Mouse (Mus musculus) 416B (cell line): ENCODE results near the gene Acbd6.
A peak's percentile ranks its signal among the peaks of the same experiment; 100 is the strongest.

ENCODE experiments used
- DNase-seq: peaks from one replicate; pipeline ENCODE4 v3.0.0; 2011; ENCODE audit warnings: low read depth

Gene Acbd6

DNA sequence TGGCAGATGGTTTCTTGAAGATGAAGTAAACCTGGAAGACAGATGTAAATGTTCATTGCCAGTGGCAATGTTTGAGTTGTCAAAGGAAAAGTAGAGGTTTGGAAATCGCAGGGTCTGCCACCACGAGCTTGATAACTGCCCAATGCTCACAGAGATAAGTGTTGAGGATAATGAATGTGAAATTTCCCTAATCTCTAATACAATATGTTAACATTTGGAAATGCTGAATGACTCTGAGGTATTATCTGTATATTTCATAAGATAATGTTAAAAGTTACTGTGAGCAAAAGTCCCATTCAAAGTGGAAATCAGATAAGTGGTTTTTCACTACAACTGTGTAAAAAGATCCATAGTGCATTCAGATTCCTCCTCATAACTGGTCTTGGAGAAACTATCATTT is 2.8 kb downstream of the Acbd6 start:
- DNase-seq = no peak

DNA sequence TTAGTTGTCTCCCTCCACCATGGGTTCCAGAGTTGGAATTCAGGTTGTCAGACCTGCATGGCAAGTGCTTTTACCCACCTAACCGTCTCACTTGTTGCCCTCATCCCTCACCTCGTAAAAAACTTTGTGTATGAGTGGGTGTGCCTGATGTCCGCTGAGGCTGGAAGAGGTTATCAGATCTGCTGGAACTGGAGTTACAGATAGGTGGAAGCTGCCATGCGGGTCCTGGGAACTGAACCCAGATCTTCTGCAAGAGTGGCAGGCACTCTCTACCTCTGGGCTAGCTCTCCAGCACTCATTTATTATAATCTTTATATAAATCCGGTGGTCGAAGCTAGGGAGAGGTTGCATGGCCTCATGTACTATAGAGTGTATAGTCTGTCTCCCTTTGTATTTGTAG is 4.3 kb downstream of the Acbd6 start:
- no peak for DNase-seq

DNA sequence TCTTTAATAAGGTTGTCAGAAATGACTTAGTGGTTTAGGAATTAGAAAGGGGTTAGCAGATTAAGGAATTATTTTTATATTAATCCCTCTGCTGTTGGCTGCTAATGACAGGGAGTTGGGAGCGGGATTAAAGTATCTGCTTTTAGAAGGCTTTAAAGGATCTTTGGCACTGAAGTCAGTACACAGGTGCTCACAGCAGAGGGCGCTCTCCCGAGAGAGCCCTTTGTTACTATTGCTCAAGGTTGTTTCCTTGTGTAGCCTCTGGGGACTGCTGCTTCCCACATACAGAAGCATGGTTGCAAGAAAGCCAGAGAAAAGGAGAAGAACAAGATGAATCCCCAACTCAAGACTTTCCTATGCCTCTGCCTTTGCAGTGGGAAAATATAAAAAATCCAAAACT is 6.8 kb downstream of the Acbd6 start:
- peak; percentile 77 for DNase-seq

DNA sequence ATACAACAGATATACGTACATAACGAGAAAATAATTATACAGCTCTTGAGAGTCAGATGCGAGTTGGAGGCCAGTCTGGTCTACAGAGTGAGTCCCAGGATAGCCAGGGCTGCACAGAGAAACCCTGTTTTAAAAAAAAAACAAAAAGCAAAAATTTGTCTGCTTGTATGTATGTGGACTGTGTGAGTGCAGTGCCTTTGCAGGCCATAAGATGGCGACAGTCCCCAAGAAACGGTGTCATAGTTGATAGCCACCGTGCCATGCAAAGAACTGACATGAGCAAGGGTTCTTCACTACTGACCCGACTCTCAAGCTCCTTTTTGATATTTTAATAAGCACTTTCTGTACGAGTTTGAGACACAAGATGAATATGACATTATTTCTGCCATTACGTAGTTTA is 10.2 kb downstream of the Acbd6 start:
- no peak for DNase-seq

DNA sequence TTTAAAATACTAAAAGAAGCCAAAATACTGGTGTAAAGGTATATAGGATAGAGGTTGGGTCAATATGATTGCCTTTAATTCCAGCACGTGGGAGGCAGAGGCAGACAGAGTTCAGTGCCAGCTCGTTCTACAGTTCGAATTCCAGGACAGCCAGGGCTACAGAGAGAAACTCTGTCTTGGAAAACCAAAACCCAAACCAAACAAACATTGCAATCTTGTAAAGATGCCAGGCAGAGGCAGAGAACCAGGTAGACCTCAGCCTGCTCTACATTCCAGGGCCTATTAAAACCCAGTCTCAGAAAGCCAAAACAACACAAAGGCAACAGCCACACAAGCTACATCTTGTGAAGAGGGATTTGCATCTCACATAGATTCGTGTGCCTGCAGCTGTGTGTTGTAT is 11.4 kb downstream of the Acbd6 start:
- no peak for DNase-seq

DNA sequence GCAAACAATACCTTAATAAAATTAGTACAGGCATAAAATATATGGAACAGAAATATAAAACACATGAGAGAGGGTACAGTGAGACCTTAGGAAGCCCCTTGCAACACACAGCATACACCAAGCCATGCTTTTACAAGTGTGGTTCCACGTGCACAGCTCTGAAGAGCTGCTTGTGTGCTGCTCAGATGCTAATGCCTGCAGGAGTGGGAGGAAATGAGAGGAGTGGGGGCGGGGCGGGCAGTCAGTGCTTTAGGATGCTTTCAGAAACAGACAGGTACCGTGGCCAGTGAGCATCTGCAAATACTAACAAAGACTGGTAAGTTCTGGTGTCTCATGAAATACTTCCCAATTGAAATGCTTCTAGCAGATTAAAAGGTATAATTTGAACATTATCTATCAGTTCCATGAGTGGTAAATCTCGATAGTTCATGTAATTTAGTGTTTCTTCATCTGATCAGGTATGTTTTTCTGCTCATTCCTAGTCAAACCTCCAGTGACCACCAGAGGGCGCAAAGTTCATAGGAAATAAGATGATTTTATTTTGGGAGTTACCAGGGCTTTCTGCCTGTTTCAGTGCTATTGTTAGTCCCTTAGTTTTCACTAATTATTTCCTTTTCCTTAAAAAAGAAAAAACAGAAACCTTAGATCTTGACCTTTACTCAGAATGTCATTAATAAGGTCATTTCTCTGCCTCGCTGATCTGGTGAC is 17.2 kb downstream of the Acbd6 start:
- peak; percentile 69 for DNase-seq

DNA sequence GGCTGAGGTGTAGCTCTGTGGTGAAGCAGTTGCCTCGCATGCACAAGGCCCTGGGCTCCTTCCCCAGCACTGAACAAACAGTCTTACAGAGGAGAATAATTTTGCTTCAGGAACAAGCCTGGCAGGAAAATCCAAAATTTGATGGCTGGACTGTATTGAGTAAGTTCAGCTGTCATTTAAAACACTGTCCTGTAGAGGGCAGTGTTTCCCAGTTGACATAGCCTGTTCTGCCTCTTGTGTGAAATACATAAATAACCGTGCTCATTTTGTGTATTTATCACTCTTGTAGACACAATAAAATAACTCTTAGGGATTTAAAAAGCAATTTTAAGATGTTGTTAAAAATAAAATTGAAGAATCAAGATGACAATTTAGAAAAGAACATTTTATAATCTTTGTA is 18.5 kb downstream of the Acbd6 start:
- peak; percentile 82 for DNase-seq

DNA sequence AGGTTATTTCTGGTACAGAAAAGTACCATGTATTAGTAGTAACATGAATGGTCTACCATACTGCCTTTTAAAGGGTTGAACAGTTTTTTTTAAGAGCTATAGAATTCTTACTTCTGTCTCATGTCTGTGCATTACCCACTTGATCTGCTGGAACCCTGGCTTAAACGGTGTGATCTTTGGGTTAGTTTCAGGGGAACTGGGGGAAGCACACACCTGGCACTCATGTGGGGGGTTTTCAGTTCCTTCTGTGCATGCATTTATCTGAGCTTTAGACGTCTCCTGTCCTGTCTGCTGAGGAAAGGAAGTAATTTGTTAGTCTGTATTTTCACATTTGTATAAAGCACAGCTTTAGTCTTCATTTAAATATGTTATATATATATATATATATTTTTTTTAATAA is 19.4 kb downstream of the Acbd6 start:
- DNase-seq = no peak

DNA sequence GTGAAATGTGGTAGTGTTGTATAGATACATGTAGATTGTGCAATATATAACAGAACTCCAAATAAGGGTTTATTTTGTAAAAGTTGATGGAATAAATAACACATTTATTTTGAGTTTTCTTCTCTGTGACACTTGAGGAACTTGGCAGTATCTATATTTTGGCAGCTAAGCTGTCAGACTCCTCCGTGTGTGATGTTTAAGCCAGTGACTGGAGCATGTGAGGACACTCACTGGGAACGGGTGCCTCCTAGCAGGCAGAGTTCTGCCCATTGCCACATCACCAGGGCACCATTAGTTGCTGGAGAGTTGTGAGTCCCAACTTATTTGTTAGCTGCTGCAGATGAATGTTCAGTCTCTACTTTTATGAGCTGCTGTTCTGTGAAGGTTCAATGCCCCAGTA is 30.0 kb downstream of the Acbd6 start:
- no peak for DNase-seq

DNA sequence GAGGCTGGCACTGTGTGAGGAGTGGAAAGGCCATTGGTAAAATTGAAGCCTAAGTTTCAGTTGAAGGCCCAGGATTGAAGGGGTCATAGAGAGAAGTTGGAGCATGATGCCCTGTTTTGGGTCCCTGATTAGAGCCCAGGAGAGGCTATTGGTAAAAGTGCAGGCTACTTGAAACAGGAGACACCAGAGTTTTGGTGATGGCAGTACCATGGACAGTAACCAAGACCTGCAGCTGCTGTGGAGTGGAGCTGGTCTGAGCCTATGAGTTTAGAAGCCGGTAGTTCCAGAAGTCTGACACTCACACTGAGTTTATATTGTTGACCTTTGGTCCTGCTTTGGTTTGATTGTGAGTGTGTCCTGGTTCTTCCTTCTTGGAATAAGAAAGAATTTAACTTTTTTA is 36.2 kb downstream of the Acbd6 start:
- DNase-seq = peak; percentile 55

DNA sequence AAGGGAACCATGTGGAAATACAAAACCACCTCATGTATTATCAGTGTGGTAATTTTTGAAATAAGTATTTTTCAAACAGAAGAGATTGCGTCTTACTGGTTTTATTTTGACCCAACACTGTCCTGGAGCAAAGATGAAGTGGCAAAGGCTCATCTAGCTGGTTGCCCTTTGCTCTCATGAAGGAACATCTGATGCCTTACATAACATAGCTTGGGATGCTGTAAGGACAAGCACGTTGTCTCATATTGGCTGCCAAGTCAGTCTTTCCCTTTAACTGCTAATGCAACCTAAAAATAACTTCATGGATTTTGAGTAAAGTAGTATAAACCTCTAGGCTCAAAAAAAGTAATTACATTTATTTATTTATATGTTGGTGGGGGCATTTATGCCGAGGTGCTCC is 38.7 kb downstream of the Acbd6 start:
- DNase-seq = no peak

DNA sequence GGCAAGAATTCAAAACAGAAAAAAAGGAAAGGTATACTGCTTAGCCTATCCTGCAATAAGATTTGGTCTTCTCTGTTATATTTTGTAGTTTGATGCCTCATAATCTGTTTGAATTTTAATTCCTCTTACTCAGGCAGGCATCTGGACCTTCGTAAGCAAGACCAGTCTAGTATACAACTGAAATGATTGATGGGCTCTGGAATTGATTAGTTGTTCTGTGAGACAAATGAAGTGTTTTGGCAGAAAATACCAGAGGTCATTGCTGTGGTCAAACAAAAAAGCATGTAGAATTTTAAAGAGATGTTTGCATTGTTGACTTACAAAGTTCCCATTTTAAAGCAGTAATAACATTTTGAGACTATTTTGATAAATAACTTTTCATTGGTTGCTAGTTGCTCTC is 46.8 kb downstream of the Acbd6 start:
- DNase-seq = no peak

DNA sequence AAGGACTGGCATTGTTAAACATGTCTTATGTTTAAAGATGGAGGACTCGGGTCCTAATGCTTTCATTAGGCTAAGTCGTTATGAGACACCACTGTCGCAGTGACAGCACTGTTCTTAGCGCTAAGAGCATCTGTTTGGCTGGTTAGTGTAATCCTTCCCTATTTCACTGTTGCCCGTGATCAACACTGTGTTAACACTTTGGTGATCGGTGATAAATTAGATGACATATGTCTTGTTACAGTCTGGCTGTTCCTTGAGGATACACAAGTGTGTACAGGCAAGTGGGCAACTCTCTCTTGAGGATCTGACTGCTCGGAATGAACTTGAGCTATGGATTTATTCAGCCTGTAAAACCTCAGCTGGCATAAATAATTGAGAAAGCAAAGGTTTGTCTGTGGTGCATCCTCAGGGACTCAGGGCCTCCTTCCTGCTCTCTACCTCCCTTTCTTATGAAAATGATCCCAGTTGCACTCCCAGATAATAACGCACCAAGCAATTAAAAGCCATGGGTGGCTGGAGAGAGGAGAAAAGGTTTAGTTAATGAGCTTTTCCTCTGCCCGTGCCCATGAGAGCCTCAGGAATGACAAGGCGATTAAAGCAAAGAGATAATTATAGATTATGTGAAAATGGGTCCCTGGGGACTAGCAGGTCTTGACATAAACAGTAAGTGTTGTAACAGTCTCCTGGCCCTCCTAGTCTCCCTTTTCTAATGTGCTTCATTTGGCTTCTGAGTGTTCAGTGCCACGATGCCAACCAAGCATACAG is 47.7 kb downstream of the Acbd6 start:
- DNase-seq = no peak

DNA sequence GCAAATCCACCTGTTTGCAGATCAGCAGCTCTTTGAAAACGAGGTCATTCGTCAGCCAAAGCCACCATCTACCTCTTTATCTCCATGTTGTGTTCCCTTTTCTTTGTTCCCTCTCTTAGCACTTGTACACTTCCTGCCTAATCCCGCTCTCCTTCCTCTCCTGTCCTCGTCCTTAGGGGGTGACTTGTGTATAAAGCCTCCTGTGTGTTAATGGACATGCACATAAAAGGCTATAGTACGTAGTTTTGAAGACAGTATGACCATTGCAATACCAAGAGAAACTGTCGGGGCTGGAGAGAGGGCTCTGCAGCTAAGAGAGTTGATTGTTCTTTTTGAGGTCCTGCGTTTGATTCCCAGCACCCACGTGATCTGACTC is 48.2 kb downstream of the Acbd6 start:
- DNase-seq = no peak

DNA sequence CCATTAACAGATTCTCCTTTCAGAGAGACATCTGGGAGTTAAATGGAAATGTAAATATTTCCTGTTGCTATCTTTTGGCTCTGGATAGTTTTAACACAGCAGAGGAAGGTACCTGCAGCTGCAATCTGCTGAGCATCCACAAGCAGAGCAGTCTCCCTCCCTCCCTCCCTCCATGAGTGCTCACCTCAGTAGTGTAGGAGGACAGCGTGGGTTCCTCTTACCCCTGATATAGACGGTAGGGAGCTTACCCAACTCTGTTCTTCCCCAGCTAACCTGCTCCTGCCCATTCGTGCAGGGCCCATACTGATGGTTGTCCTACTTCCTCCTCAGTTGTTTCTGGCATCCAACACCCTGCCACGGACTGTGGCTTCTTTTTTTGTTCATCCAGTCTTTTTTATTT is 50.6 kb downstream of the Acbd6 start:
- no peak for DNase-seq

DNA sequence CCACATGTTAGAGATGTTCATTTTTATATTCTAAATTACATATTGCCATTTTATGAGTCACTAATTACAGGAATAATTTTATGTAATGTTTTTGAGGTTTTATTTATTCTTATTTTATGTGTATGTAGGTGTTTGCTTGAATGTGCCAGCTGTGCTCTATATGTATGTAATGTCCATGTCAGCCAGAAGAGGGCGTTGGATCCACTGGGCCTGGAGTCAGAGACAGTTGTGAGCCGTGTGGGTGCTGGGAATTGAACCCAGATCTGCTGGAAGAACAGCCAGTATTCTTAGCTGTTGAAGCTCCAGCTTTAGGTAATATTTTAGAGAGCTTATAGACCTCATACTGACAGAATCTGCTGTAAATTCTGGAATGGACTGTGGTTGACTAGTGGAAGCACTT is 56.5 kb downstream of the Acbd6 start:
- no peak for DNase-seq

DNA sequence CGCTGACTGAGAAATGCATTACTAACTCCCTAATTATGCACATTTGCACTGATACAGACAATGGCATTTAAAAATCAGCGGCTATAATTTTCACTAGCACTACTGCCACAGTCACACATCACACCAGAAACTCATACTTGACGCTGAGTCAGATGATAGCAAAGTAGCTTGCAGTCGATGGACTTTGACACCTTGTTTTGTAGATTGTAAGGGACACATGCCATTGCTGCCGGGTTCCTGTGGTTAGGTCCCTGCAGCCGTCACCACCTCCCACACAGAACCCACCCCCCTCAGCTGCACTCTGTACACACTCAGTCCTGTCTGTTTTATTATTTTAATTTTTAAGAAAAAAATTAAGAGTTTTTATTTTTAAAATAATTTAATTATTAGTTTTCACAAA is 63.2 kb downstream of the Acbd6 start:
- DNase-seq = no peak

DNA sequence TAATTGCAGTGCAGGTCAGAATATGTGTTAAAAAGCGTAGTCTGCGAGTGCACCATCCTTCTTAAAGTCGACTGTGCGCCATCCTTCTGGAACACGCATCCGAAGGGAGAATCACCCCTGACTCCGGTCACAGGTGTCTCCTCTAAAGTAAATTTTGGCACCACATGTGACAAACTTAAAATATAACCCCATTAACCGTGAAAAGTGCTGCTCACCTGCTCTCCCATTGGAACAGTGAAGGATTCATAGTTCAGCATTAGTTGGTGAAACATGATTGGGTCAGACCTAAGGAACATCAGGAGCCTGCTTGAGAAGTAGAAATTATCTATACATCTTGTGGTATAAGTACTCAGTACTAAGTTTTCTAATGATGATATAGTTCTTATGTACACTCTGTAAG is 65.3 kb downstream of the Acbd6 start:
- DNase-seq = no peak

DNA sequence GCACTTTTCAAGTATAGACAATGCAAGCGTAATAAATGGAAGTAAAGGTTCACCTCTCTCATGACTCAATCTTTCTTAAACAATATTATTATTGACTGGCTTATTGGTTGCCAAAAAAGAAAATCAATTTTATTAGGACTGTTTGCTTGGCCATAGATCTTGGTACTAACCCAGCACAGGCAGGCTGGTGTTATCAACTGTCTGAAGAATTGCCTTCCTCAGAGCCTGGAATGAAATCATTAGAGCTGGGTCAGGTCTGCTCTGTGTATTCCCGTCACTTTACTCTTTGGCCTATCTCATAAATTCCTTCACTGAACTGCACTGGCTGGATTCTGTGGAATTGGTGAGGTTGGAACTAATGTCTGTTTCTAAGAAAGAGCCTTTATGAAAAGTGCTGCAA is 69.8 kb downstream of the Acbd6 start:
- no peak for DNase-seq

DNA sequence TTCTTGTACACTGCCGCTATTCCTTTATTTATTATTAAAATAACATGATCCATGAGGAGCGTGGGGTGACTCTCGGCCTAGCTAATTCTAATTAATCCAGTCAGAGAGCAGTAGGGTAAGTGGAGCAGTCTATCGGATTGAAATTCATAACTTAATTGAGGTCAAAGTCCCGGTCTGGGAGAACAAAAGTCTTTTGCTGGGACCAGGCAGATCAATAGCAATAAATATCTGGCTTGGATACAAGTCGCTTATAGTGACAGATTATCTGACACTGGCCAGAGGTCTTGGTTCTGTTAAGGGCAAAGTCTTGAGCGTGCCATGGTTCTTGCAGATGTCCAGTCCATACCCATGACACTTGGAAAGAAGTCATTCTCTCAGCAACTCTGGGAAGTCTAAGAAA is 78.7 kb downstream of the Acbd6 start:
- no peak for DNase-seq

DNA sequence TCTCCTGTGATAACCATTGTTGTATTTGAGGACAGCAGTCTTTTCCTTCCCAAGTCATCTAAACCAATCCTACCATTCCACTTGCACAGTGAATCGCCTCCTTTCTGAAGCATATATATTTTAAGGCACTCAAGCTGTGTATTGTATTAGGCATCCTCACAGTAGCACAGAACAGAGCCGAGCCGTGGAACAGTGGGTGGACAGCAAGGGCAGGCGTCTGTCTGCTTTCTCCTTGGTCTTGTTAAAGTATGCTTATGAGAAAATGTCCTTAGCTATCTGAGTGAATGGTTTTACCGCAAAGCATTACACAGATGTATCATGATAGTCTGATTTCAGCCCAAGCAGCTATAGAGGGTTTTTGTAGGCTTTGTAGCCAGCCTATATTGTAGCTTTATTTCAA is 87.9 kb downstream of the Acbd6 start:
- DNase-seq = no peak

DNA sequence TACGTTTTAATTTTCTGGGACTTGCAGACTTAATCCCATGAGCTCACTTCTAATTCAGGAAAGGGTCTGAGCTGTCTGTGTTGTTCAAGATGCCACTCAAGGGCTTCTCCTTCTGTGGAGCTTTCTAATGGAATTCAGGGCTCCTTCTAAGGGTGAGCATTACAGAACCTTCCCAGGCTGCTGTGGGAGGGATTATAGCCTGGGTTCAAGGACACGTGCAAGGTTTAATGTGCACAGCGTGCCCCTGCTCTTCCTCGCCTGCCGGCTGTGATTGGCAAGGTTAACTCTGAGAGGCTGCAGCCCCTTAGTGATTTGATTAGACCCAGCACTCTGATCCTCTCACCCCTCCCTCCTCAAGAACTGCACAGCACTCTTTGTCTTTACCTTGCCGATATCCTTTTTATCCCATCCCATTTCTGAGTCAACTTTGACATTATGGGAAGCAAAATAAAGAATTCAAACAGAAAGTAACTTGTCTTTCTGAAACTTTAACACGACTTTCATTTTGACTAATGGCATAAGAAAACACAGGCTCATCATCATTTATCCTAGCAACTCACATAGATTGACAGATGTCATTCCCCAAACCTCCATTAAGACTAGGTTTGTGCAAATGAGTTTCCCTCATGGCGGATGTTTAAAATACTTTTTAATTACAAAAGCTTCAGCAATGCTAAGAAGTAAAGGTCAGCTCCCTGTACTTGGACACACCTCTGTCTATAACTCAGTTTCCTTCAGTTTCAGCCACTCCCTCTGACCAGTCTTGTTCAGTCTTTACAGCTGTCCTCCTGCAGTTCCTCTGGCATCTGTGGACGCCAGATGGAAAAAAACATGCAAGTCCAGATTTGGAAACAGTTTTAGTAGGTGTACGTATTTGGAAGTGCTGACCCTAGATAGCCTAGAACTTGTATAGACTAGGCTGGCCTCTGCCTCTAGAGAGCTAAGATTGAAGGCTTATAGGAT is 88.7 kb downstream of the Acbd6 start:
- DNase-seq = no peak
